Mouse (Mus musculus): ENCODE results near the gene Nphp3. TPM values are rescaled to one million over a fixed set of nuclear protein-coding genes. Genes with fewer than 3 reads are reported as not detected.

The Nphp3 gene
- polyA plus RNA-seq, 1 experiment from 2014 or later, result 3.7 TPM

GRCm38 (mm10) chr9:104070863-104071604 is 68.7 kb downstream of the Nphp3 start:
- no peaks in the 10 kb centered on the region for H3K27me3 ChIP-seq (replicated peaks; ENCODE audit: low read depth, poor library complexity, severe bottlenecking)
- H3K36me3 ChIP-seq (replicated peaks), result no peaks in the 10 kb centered on the region
- no peaks in the 10 kb centered on the region for H3K4me1 ChIP-seq
- no peak overlapping the region for H3K4me3 ChIP-seq
- no peak overlapping the region for H3K27ac ChIP-seq (replicated peaks)
- 82% methylated on average over 8 of the region's 8 CpGs for WGBS
- no peaks in the 10 kb centered on the region for H3K9me3 ChIP-seq
- no peak for DNase-seq (ENCODE audit: low spot score)

DNA sequence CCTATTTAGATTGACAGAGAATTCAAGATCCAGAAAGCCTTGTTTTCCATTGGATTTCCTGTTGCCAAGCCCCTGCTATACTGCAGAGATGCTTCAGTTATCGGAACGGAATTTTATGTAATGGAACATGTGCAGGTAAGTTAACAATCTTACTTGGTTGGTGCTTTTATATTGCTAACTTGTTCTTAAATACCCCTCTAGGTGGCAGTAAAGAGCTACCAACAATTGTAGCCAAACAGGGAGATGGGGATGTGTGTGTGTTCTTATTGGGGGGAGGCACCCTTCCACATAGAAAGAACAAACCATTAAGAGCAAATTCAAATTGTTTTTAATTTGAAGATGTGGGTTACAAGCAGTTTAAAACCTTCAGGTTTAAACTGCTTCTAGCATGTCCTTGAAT is 73.5 kb downstream of the Nphp3 start:
- no peaks in the 10 kb centered on the region for H3K9me3 ChIP-seq
- no peaks in the 10 kb centered on the region for H3K27me3 ChIP-seq (replicated peaks; ENCODE audit: low read depth, poor library complexity, severe bottlenecking)
- H3K36me3 ChIP-seq (replicated peaks), result no peaks in the 10 kb centered on the region
- DNase-seq (ENCODE audit: low spot score), result no peak
- H3K27ac ChIP-seq (replicated peaks), result no peak overlapping the region
- no peak overlapping the region for H3K4me3 ChIP-seq
- 71% methylated on average over 2 of the region's 2 CpGs for WGBS
- H3K4me1 ChIP-seq, result no peaks in the 10 kb centered on the region

GRCm38 (mm10) chr9:104078780-104079179 is 76.4 kb downstream of the Nphp3 start:
- Histone ChIP-seq H3K4me1 (no peaks in the 10 kb centered on the region), H3K9me3 (no peaks in the 10 kb centered on the region)
- 92% methylated on average over 1 of the region's 1 CpGs for WGBS

DNA sequence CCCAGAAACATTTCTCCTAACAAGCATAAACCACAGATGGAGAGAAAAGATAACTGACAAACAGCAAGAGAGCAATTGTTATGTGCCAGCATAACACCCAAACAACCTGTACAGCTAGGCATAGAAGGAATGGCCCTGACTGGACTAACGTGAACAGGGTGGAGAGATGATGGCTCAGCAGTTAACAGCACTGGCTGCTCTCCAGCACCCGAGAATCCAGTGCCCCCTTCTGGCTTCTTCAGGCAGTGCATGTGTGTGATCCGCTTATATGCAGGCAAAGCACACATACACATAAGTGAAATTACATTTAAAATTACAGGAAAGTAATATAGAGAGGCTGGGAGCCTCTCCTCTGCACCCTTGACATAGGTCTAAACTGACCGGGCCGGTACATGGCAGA is 77.0 kb downstream of the Nphp3 start:
- no peak overlapping the region for H3K27ac ChIP-seq (replicated peaks)
- H3K27me3 ChIP-seq (replicated peaks; ENCODE audit: low read depth, poor library complexity, severe bottlenecking), result no peaks in the 10 kb centered on the region
- H3K4me1 ChIP-seq, result no peaks in the 10 kb centered on the region
- DNase-seq (ENCODE audit: low spot score), result peak; percentile 69
- H3K9me3 ChIP-seq, result no peaks in the 10 kb centered on the region
- H3K36me3 ChIP-seq (replicated peaks), result no peaks in the 10 kb centered on the region
- 53% methylated on average over 5 of the region's 5 CpGs for WGBS
- H3K4me3 ChIP-seq, result no peak overlapping the region

More at GRCm38 (mm10) chr9:104078780-104079179, 76.4 kb downstream of the Nphp3 start:
- Histone ChIP-seq H3K27me3 (replicated peaks; ENCODE audit: low read depth, poor library complexity, severe bottlenecking) (no peaks in the 10 kb centered on the region), H3K27ac (replicated peaks) (no peak overlapping the region), H3K36me3 (replicated peaks) (no peaks in the 10 kb centered on the region), H3K4me3 (no peak overlapping the region)
- no peak for DNase-seq (ENCODE audit: low spot score)

DNA sequence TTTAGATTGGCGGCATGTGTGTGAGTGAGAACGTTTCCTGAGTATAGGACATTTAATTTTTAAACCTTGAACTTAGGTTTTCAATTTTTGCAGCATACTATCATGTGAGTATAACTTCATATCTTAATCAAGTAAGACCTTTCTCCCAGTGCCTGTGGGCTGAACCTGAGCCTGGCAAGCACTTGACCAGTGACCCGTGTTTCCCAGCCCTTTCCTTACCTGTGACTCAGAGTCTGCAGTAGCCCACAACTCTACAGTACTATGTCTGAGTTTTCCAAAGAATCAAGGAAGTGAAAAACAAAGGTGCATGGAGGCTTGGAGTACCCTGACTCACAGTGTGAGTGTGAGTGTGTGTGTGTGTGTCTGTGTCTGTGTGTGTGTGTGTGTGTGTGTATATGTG is 77.7 kb downstream of the Nphp3 start:
- H3K27me3 ChIP-seq (replicated peaks; ENCODE audit: low read depth, poor library complexity, severe bottlenecking), result no peaks in the 10 kb centered on the region
- DNase-seq (ENCODE audit: low spot score), result no peak
- no peaks in the 10 kb centered on the region for H3K4me1 ChIP-seq
- H3K27ac ChIP-seq (replicated peaks), result no peak overlapping the region
- no peak overlapping the region for H3K4me3 ChIP-seq
- H3K9me3 ChIP-seq, result no peaks in the 10 kb centered on the region
- H3K36me3 ChIP-seq (replicated peaks), result no peaks in the 10 kb centered on the region
- WGBS, result 76% methylated on average over 3 of the region's 3 CpGs

GRCm38 (mm10) chr9:104085730-104086429 is 83.5 kb downstream of the Nphp3 start:
- Histone ChIP-seq H3K36me3 (replicated peaks) (no peaks in the 10 kb centered on the region), H3K9me3 (no peaks in the 10 kb centered on the region), H3K4me1 (no peaks in the 10 kb centered on the region), H3K4me3 (no peak overlapping the region), H3K27ac (replicated peaks) (no peak overlapping the region), H3K27me3 (replicated peaks; ENCODE audit: low read depth, poor library complexity, severe bottlenecking) (no peaks in the 10 kb centered on the region)
- DNase-seq (ENCODE audit: low spot score), result no peak
- WGBS, result 71% methylated on average over 4 of the region's 4 CpGs

DNA sequence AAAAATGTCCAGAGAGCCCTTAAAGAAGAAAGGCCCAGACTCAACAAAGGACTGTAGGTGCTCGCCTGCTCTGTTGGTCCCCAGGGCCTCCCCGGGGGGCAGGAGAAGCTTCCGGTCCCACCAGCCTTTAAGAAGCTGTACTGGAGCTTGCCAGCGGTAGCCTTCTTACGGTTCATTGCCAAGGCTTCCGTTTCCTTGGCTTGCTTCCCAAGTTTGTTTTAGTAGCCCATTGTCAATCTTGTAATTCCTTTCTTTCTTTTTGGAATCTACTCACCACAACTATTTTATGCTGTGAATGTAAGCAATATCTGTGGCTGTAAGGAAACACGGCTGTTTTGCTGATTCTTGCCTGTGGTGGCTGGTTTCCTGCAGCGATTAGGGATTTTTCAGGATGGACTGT is 86.2 kb downstream of the Nphp3 start:
- H3K4me3 ChIP-seq, result no peak overlapping the region
- no peaks in the 10 kb centered on the region for H3K9me3 ChIP-seq
- H3K27me3 ChIP-seq (replicated peaks; ENCODE audit: low read depth, poor library complexity, severe bottlenecking), result no peaks in the 10 kb centered on the region
- H3K36me3 ChIP-seq (replicated peaks), result no peaks in the 10 kb centered on the region
- no peaks in the 10 kb centered on the region for H3K4me1 ChIP-seq
- DNase-seq (ENCODE audit: low spot score), result no peak
- 84% methylated on average over 8 of the region's 8 CpGs for WGBS
- no peak overlapping the region for H3K27ac ChIP-seq (replicated peaks)

- Histone ChIP-seq H3K27me3 (replicated peaks; ENCODE audit: low read depth, poor library complexity, severe bottlenecking) (no peaks in the 10 kb centered on the region), H3K27ac (replicated peaks) (no peak overlapping the region), H3K4me3 (no peak overlapping the region), H3K9me3 (no peaks in the 10 kb centered on the region), H3K36me3 (replicated peaks) (no peaks in the 10 kb centered on the region), H3K4me1 (no peaks in the 10 kb centered on the region)
- DNase-seq (ENCODE audit: low spot score), result no peak
- WGBS, result 94% methylated on average over 5 of the region's 5 CpGs
Observed at GRCm38 (mm10) chr9:104092945-104093344, 90.6 kb downstream of the Nphp3 start.

Other genes with a start within 250 kb of the Nphp3 start
- 19.6 and 22.1 TPM in 2 replicates for gene Tmem108, start 240.7 kb upstream of the Nphp3 start, polyA plus RNA-seq (2016; fragmentation: Nextera tagmentation; extraction: Ambion mirVana)
- not detected in 2 replicates for gene Gm28305, start 38.1 kb downstream of the Nphp3 start, polyA plus RNA-seq (2016; fragmentation: Nextera tagmentation; extraction: Ambion mirVana)
- 45.7 TPM in 2 replicates for gene Uba5, start 60.6 kb downstream of the Nphp3 start, polyA plus RNA-seq (2016; fragmentation: Nextera tagmentation; extraction: Ambion mirVana)
- gene Acad11, start 60.8 kb downstream of the Nphp3 start, polyA plus RNA-seq (2016; fragmentation: Nextera tagmentation; extraction: Ambion mirVana), result 9.7 and 10.2 TPM in 2 replicates
- gene Ackr4, start 124.4 kb downstream of the Nphp3 start, polyA plus RNA-seq (2016; fragmentation: Nextera tagmentation; extraction: Ambion mirVana), result 0.19 and 0.41 TPM in 2 replicates

Measured in embryonic facial prominence, embryonic 10.5 days (tissue).